Mouse (Mus musculus): Measurements from ENCODE around the gene Csrnp2.
"Not testable (repeated sequence)": the region's sequence is repeated elsewhere in the genome, so short reads cannot be mapped to it uniquely, and the experiment has no call there.

- not testable (repeated sequence) for TF ChIP-seq CTCF (IDR thresholded peaks at IDR 0.05; ENCODE audit: borderline replicate concordance, extremely low read depth, insufficient read depth, insufficient read length); POLR2A (IDR thresholded peaks at IDR 0.05; ENCODE audit: borderline replicate concordance, extremely low read depth, insufficient read depth, insufficient read length, poor library complexity, severe bottlenecking)
These were observed 47.8 kb upstream of the Csrnp2 start for GRCm38 (mm10) chr15:100542876-100543650.
